Mouse (Mus musculus): ENCODE data around the gene Cyth2.

Cyth2 gene

DNA sequence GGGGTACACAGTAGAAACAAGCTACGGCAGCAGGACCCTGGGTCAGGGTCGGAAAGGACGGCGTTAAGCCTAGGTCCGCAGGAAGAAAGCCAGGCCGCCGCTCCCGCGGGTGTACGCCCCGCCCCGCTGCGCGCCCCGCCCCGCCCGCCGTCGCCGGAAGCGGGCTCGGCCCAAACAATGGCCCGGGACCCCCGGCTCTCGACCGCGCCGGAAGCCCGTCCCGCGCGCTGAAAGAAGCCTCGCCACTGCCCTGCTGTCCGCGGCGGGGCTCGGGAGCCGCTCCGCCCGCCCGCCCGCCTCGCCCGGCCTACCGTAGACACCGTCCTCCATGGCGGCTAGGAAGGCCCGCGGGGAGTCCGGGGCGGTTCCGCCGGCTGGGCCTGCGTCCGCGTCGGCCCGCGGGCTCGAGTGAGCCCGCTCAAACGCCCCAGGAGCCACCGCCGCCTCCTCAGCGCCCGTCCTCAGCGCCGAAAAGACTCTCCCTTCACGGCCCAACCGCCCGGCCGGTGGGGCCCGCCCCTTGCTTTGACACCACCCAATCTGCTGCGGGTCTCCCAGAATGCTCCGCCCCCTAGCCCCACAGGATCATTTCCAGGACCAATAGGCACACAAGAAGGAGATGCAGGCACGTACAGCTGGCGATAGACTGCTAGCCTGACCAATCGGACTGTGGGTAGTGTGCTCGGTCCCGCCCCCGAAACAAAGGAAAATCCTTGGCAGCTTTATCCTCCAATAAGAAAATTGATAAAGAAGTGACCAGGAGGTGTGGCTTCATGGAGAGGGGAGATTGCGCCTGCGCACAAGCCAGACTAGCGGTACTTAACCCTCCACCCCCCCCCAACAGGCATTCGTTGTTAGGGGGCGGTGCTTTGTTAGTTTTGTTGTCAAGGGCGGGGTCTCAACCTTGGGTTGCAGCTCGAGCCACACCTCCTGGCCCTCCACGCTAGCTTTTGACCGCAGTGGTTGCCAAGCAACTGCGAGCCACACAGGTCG, at the start of gene Cyth2:
TSS of gene Cyth2 (minus strand) at position 795 of the 993 bp plus-strand sequence.
- peak; percentile 100 for DNase-seq

DNA sequence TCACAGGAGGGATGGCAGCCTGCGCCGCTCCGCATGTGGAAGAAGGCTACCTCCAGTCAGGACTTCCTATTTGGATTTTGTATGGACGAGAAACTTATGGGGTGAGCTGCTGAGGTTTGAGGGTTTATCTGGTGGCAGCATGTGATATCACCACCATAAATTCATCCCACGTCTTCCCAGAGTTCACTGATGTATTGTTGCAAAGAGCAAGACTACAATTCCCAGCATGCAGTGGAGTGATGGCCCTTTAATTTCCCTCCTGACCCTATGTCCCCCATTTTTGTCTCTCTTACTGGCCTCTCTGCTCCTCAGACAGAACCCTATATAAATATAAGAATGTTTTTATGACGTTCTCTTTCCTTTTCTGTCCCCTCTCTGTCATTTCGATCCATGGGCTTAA, 48.4 kb upstream of the Cyth2 start:
- no peak for DNase-seq

DNA sequence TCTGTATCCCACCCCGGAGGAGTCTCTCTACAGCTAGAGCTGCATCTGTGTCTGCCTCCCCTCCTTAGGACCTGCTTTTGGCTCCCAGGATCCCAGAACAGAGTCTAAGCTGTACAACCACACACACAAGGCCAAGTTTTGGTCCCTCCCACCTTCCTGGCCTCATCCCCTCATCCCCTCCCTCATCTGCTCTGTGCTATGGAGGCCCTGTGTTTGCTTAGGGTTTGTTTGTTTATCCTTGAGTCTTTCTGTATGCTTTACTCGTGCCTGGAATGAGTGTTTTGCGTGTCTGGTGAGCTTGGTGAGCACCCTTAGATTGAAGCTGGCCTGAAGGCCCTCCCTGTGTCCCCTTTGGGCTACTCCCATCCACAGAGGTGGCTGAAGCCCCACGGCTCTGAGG, 44.6 kb upstream of the Cyth2 start:
- DNase-seq, result no peak

DNA sequence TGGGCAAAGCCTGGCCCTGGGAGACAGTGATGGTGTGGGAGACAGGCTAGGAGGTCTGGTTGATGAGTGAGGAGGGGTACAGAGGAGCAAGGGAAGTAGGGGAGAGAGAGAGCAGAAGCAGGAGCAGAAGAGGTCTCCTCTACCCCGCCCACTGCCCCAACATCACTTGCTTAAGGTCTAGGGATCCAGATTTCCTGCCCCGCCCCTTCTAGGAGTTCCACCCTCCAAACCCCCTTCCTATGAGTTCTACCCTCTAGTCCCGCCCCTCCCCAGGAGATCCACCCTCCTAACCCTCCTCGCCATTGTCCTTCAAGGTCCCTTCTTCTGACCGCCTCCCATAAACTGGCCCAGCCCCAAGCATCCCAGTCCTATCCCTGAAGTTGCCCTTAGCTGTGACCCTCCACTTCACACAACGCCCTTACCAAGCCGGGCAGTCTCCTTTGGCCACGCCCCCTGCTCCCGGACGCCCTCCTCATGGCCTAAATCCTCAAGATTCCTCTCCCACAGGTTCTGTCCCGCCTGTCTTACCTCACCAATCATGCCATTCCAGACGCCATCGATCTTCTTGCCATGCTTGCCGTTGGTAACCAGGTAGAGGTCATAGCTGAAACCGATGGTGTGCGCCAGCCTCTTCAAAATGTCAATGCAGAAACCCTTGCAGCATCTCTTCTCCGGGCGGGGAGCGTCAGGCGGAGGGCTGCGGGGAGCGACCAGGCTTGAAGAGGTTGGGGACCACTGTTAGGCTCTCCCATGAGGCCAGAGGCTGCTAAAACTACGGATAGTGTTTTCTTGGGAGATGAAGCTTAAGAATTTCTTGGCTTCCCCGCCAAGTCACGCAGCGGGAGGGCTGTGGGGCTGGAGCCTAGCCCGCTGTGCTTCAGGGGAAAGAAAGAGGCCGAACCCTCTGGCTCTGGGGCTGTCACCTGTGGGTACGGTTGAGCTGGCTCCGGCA, 42.8 kb upstream of the Cyth2 start:
- DNase-seq, result no peak

DNA sequence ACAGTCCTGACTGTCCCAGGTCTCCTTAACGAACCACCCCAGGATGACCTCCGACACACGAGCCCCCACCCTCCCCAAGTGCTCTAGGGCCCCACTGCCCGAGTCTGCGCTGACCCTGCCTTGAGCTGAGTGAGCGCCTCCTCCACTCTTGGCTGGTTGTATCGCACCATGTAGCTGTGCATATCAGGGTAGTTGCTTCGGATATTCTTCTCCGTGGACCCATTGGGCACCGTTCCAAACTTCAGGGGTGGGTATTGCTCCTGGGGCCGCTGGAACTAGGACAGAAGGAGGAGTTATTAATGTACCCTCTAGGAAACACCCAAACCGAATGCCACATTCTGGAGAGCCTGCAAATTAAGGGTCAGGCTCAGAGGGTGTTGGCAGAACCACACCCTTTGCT, 38.7 kb upstream of the Cyth2 start:
- no peak for DNase-seq

DNA sequence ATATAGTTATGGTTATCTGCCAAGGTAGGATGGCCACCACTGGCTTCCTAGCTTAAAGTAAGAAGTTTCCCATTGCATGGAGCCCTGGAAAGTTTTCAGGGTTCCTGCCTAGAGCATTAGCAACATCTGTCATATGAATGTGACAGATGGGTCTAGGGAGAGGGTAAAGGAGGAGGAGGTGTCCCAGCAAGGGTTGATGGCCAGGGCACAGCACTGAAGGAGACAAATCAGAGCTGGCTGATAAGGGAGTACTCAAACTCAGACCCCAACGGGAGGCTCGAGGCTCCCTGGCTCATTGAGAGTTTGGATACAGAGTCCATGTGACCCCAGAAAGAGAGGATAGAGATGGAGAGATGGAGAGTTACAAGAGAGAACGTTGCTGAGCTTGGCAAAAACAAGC, 36.3 kb upstream of the Cyth2 start:
- no peak for DNase-seq

DNA sequence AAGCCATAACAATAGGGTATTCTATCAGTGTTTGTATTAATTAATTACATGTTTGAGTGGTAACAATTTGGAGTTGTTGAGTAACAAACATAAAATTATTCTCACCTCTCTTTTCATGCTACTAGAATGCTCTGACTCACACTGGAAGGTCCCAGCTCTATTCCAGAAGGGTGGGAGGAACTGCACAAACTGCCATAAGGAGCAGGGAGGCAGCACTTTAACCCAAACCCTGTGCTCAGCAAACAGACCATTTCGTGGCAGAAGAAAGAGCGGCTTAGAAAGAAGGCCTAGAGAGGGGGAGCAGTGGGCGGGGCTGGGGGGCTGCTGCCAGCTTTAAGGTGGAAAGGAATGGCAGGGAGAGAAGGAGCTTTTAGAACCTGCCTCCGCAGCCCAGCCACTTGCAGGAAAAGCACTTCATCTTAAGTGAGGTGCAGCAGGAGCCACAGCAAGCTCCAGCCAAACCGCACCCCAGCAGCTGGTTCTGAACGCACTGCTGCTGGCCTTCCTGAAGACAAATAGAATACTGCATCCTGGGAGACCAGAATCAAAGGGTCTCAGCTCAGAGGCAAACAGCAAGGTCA, 34.2 kb upstream of the Cyth2 start:
- no peak for DNase-seq

DNA sequence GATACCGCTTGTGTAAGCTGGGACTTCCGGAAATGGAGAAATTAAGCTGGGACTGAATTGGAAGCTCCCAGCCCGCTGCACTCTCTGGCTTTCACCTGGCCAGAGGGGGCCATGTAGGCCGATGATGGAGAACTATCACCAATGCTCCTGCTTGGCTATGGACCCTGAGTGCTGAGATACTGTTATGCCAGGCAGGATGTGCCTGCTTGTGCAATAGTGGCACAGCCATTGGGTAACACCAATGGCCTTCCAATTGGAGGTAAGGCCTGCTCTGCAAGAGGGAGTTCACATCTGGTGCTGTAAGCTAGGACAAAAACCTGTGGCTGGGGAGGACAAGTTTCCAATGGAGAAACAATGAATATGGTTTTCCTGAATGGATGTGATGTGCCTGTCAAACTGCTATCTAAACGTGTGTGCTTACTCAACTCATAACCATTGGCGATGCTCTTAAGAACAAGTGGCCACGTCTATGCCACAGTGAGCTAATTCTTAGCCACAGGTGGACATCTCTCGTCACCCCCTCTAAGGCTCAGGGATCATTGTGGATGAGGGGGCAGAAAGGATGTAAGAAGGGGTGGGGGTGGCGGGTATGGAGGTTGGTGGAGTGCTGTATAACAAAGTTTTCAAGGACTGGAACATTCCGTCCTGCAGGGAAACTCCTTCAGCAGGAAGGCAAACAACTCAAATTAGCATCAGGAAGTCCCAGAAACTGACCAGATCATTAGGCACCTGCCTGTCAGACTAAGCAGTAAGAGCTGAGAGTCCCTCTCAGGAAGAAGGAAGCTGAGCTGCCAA, 28.8 kb upstream of the Cyth2 start:
- no peak for DNase-seq

DNA sequence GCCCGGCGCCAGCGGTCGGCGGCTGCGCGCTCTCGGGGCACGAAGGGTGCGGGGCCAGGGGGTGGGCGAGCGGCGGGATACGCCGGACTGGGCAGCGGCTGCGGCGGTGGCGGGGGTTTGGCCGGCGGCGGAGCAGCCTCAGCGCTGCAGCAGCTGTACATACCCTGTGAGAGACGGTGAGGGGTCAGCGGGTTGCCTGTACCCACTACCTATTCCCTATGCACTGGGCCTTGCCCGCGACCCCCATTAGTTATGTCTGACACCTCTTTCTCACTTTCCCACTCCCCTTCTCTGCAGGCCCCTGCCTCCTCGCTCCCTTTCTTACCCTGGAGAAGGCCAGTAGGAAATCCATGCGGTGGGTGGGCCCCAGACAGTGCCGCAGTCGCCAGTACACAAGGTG, 19.5 kb upstream of the Cyth2 start:
- DNase-seq, result no peak

DNA sequence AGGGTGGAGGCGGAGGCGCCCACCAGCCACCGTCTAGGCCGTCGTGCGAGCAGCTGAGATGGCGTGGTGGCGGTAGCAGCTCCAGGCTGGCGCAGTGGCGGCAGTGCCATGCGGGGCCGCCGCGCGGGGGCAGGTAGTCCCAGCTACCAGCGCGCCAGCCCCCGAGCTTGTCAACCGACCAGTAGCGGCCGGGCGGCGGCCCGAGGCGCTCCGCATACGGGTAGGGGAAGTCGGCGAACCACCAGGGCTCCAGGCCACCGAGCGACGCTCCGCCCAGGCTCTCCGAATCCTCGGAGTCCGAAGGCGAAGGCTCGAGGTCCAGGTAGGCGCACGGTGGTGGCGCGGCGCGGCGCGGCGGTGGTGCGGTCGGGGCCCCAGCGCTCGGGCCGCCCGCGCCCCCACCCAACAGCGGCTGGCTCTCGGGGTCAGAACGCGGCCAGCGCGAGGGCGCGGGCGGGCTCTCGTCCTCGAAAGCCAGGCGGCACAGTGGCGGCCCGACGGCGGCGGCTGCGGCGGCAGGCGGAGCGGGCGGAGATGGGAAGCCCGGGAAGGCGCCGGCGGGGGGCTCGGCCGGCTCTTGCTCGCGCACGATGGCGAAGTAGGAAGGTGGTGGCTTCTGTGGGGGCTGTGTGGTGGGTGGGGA, 18.9 kb upstream of the Cyth2 start:
- no peak for DNase-seq

DNA sequence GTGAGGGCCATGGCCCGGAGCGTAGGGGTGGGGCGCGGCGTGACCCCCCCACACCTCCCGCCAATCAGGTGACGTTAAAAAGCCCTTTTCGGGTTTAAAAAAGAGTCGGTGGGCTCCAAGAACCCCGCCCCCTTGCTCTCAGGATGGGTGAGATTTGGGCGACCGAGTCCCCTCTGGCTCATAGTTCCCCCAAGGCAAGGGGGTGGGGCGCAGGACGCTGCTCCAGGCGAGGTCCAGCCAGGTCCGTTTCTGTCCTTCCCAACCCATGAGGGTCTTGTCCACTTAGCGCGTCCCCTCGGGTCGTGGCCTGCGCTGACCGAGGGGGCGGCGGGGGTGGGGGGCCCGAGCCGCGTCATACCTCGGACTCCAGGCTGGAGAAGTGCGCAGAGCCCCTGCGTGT, 18.0 kb upstream of the Cyth2 start:
- no peak for DNase-seq

DNA sequence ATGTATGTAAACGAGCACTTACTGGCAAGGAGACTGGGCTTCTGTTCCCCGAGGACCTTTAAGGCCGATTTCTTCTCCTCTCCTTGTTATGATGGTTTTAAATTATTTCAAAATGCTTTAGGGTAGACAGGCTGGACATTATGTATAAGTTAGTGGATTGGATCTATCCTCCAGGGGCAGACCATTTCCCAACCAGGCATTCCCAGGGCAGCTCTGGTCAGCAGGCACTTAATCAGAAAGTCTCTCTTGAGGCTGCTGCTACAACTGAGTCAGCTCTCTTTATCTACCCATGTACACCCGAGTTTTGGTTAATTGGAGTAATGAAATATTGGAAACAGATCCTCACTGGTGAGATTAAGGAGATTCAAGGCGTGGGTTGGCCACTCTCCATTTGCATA, 16.7 kb upstream of the Cyth2 start:
- no peak for DNase-seq

DNA sequence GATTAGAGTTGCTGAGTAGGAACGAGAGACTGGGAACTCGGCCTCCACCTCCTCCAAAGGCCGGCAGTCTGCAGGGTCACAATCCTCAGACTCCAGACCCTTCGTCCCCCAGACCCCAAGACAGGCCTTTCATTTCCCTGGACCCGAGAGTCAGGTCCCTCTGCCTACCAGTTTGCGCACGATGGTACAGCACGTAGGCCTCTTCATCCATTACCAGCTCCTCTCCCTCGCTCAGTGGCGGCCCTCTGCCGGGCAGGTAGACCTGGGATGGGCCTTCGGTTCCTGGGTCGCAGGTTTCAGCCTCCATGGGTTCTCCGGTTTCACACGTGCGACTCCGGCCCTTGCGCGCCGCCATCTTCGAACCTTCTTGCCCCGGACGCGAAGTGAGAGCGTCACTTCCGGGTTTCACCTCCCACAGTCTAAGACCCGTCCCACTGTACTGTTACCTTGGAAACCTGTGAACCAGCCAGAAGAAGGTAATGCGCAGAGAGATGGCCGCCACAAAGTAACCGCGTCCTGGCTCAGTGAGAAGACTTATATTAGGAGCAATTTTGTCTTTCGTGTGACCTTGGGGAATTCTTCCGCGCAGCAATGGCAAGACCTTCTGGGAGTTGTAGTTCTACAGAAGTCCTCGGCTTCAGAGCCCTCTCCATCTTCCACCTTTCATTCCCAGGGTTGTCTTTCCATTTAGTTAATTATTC, 16.2 kb upstream of the Cyth2 start, which contains the start of gene Grwd1:
TSS of gene Grwd1 (minus strand) at position 518 of the 701 bp plus-strand sequence.
- DNase-seq, result peak; percentile 90

DNA sequence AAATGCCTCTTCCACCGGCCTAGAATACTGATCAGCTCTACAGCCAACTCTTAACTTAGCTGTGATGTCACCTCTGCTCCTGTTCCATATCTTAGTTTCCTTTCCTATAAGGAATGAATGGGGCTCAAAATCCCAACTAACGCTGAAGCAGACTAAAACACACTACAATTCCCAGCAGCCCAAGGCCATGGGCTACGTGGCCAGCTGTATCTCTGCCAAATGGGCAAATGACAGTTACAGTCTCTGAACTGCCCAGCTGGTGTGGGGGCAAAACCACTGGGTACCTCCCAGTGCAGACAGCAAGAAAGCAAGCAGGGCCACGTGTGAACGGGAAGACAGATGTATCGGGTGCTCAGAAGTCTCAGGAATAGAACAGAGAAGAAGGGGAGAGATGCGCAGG, 12.2 kb upstream of the Cyth2 start:
- DNase-seq, result no peak

DNA sequence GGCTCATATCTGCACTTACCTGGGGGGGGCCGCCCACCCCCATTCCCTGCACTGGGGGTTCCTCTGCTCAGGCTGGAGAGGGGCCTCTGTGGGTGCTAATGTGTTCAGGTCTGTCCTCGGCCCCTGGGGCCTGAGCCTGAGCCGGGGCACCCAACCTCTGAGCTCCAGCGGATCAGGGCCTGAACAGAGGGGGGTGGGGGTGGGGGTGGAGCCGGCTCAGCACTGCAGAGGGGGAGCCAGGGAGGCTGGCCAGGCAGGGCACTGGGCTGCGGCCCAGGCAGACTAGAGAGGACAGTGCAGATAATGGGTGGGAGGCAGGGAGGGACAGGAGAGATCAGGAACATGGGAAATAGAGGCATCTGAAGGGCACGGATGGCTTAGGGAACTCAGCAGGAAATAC, 10.2 kb upstream of the Cyth2 start, which contains the start of gene Kcnj14:
TSS of gene Kcnj14 (minus strand) at position 185 of the 400 bp plus-strand sequence.
- DNase-seq, result no peak

DNA sequence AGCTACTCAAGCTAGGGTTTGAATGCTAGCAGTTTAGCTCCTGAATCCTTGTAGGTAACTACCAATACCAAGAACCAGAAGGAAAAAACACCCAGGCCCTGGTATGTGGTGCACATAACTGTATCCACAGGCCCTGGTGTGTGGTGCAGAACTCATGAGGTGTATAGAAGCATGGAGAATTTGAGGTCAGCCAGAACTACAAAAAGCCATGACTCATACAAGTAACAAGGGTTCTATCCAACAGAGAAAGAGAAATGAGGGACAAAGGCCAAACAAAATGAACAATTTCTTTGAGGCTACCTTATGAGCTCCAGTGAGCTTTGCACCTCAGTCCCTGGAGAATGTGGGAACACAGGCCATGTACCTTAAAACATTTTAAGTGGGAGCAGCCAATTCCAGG, 6.5 kb upstream of the Cyth2 start:
- DNase-seq, result no peak

DNA sequence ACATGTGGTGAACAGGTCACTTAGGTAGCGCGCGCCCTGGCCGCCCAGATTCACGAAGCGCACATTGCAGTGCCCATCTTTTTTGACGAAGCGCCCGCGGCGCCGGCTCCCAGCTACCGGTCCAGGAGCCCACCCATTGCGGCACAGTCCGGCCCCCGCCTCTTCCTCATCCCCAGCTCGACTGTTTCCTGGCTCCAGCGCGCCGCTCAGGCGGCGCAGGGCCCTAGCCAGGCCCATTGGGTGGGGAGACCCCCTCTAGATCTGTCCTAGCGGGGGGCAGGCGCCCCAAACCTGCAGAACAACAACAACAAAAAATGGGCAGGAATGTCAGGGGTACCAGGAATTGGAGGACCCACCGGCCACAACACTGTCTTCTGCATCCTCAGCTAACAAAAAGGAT, 5.5 kb upstream of the Cyth2 start:
- DNase-seq, result no peak

DNA sequence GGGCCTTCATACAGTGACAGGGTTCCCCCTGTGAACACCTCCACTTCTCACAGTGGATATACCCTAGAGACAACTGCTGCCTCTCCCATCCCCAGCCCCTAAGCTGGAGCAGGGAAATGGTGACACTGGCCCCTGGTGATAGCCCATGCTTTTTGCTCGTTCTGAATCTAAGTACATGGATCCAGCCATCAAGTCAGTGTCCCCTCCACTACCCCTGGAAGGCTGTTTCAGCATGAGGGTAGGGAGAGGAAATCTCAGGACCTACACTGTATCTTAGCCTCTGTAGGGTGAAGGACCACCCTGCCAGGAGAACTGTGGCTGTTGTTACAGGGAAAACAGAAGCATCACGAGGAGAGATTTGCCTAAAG, 1.6 kb upstream of the Cyth2 start:
- DNase-seq, result no peak

DNA sequence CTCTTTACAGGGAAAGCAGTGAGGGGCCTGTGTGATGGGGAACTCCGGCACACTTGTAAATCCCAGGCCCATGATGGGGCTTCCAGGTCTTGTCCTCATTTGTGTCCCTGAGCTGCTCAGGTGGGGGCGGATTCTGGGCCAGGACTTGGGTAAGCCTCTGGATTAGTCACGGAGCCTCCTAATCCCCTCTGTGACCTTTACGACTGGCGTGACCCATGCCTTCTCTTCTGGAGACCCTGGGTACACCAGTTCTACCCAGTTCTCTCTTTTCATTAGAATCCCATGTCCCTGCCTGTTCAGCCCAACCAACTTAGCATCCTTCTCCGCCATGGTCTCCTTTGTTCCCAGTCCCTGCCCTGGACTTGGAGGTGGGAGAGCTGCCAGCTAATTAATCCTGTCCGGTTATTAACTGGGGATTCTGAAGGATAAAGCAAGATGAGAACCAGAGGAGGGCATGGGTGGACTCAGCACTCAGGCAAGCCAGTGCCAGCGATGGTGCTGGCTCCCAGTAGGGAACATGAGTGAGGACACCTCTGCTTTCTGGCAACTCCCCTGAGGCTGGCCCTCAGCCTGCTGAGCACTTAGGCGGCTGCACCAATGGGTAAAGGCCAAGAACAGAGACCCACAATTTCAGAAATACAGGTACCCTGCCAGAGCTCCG, 1.1 kb upstream of the Cyth2 start:
- DNase-seq, result no peak

DNA sequence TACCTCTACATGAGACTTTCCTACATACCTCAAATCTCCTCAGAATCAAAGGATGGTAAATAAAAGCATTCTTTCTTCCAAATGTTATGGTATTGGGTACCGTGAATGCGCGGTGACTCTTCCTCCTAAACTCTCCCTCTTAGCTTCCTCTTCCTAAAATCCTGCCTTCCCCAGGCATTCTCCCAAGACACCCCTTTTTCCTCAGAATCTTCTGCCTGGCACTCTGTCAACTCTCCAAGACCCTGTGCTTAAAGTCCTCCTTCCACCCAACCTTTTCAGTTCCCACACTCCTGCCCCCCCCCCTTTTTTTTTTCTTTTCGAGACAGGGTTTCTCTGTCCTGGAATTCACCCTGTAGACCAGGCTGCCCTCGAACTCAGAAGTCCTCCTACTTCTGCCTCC, 460 bp upstream of the Cyth2 start:
- DNase-seq, result no peak

DNA sequence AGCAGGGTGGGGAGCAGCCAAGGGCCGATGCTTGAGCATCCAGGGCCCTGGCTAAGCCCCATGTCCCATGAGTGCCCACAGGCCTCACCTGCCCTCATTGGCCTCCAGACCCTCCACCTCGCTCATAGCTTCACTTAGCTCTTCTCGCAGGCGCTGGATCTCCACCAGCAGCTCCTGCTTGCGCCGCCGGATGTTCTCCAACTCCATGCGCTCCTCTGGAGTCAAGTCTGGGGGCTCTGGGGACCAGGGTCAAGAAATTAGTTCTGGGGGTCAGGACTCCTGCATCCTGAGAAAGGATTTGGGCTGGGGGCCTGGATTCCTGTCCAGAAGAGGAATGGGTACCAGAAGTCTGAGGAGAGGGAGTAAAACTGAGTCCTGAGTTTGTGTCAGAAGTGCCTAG, 1.5 kb downstream of the Cyth2 start:
- DNase-seq, result no peak

Measured in kidney, adult 11 months (tissue).